Mouse (Mus musculus): ENCODE results near the gene Lypd6. TPM values are rescaled to one million over a fixed set of nuclear protein-coding genes. Genes with fewer than 3 reads are reported as not detected.

The Lypd6 gene
- polyA plus RNA-seq (2015; fragmentation: Nextera tagmentation; extraction: Ambion mirVana), result 0.13 and 0.28 TPM in 2 replicates

- ATAC-seq (peak; percentile 80), DNase-seq (peak; percentile 42)
- under 1% methylated on average over 75 of the region's 76 CpGs for WGBS (ENCODE audit: insufficient replicate concordance)
- TF ChIP-seq EP300 (IDR thresholded peaks at IDR 0.05; ENCODE audit: low read depth), result no peak
- no peak for TF ChIP-seq CTCF (IDR thresholded peaks at IDR 0.05; ENCODE audit: low read depth)
- no peaks in the 10 kb centered on the region for H3K9me3 ChIP-seq (ENCODE audit: low read length)
- no peak within 1 kb of the TSS for H3K27ac ChIP-seq (ENCODE audit: low read depth)
- H3K9ac ChIP-seq (replicated peaks), result no peak within 1 kb of the TSS
- no peaks in the 10 kb centered on the region for H3K36me3 ChIP-seq (replicated peaks; ENCODE audit: insufficient read depth, low read length)
- no peaks in the 10 kb centered on the region; the same call in 1 of the 2 replicates for H3K4me1 ChIP-seq (ENCODE audit: insufficient read depth)
- H3K4me2 ChIP-seq (ENCODE audit: low read depth, low read length), result peak within 1 kb of the TSS; percentile 83
- peak within 1 kb of the TSS; percentile 53 for H3K4me3 ChIP-seq (ENCODE audit: low read depth, low read length)
- peaks cover 27% of the 10 kb centered on the region for H3K27me3 ChIP-seq (ENCODE audit: insufficient read depth, low read length)
Measured at GRCm38 (mm10) chr2:50066246-50066967, at the start of gene Lypd6. Gene Lypd6, plus strand, starts transcription at chr2:50066429.

GRCm38 (mm10) chr2:50019477-50019876 is 46.8 kb upstream of the Lypd6 start:
- TF ChIP-seq EP300 (IDR thresholded peaks at IDR 0.05; ENCODE audit: low read depth) (no peak), CTCF (IDR thresholded peaks at IDR 0.05; ENCODE audit: low read depth) (no peak)
- H3K4me2 ChIP-seq (ENCODE audit: low read depth, low read length), result no peak overlapping the region
- no peaks in the 10 kb centered on the region for H3K27me3 ChIP-seq (ENCODE audit: insufficient read depth, low read length)
- H3K4me3 ChIP-seq (ENCODE audit: low read depth, low read length), result no peak overlapping the region
- ATAC-seq (no peak), DNase-seq (no peak)
- H3K9ac ChIP-seq (replicated peaks), result no peak overlapping the region
- H3K9me3 ChIP-seq (ENCODE audit: low read length), result no peaks in the 10 kb centered on the region
- H3K4me1 ChIP-seq (ENCODE audit: insufficient read depth), result no peaks in the 10 kb centered on the region
- H3K36me3 ChIP-seq (replicated peaks; ENCODE audit: insufficient read depth, low read length), result no peaks in the 10 kb centered on the region
- H3K27ac ChIP-seq (ENCODE audit: low read depth), result no peak overlapping the region
- WGBS (ENCODE audit: insufficient replicate concordance), result 75% methylated on average over 1 of the region's 1 CpGs

DNA sequence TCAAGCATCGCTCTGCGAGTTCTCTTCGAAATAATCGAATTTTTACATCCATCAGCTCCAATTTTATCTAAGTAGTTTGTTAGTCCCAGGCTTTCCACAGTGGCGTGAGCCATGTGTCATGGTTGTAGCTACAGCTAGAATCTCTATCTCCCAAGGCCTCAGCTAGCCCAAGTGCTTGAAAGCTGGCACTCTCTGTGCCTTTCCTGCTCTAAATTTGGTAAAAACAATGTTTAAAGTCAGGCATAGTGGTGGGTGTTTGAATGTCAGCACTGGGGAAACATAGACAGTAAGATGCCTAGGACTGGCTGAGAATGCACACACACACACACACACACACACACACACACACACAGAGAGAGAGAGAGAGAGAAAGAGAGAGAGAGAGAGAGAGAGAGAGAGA is 40.7 kb upstream of the Lypd6 start:
- no peaks in the 10 kb centered on the region for H3K4me1 ChIP-seq (ENCODE audit: insufficient read depth)
- no peak overlapping the region for H3K4me3 ChIP-seq (ENCODE audit: low read depth, low read length)
- DNase-seq (no peak), ATAC-seq (no peak)
- 76% methylated on average over 5 of the region's 5 CpGs for WGBS (ENCODE audit: insufficient replicate concordance)
- no peak for TF ChIP-seq CTCF (IDR thresholded peaks at IDR 0.05; ENCODE audit: low read depth)
- no peak for TF ChIP-seq EP300 (IDR thresholded peaks at IDR 0.05; ENCODE audit: low read depth)
- H3K27ac ChIP-seq (ENCODE audit: low read depth), result no peak overlapping the region
- no peak overlapping the region for H3K4me2 ChIP-seq (ENCODE audit: low read depth, low read length)
- H3K9me3 ChIP-seq (ENCODE audit: low read length), result no peaks in the 10 kb centered on the region
- no peaks in the 10 kb centered on the region for H3K36me3 ChIP-seq (replicated peaks; ENCODE audit: insufficient read depth, low read length)
- no peak overlapping the region for H3K9ac ChIP-seq (replicated peaks)
- no peaks in the 10 kb centered on the region for H3K27me3 ChIP-seq (ENCODE audit: insufficient read depth, low read length)

- no peak overlapping the region for H3K4me2 ChIP-seq (ENCODE audit: low read depth, low read length)
- DNase-seq (no peak), ATAC-seq (no peak)
- H3K4me3 ChIP-seq (ENCODE audit: low read depth, low read length), result no peak overlapping the region
- H3K27me3 ChIP-seq (ENCODE audit: insufficient read depth, low read length), result no peaks in the 10 kb centered on the region
- H3K36me3 ChIP-seq (replicated peaks; ENCODE audit: insufficient read depth, low read length), result no peaks in the 10 kb centered on the region
- no peak overlapping the region for H3K27ac ChIP-seq (ENCODE audit: low read depth)
- H3K9ac ChIP-seq (replicated peaks), result no peak overlapping the region
- no peak for TF ChIP-seq CTCF (IDR thresholded peaks at IDR 0.05; ENCODE audit: low read depth)
- no peak for TF ChIP-seq EP300 (IDR thresholded peaks at IDR 0.05; ENCODE audit: low read depth)
- no peaks in the 10 kb centered on the region for H3K9me3 ChIP-seq (ENCODE audit: low read length)
- 66% methylated on average over 8 of the region's 8 CpGs for WGBS (ENCODE audit: insufficient replicate concordance)
- H3K4me1 ChIP-seq (ENCODE audit: insufficient read depth), result no peaks in the 10 kb centered on the region
Measured at GRCm38 (mm10) chr2:50028930-50029329, 37.3 kb upstream of the Lypd6 start.

- no peaks in the 10 kb centered on the region for H3K27me3 ChIP-seq (ENCODE audit: insufficient read depth, low read length)
- WGBS (ENCODE audit: insufficient replicate concordance), result 69% methylated on average over 7 of the region's 7 CpGs
- no peak overlapping the region for H3K27ac ChIP-seq (ENCODE audit: low read depth)
- no peak for ATAC-seq
- DNase-seq, result no peak
- H3K4me2 ChIP-seq (ENCODE audit: low read depth, low read length), result no peak overlapping the region
- no peaks in the 10 kb centered on the region for H3K36me3 ChIP-seq (replicated peaks; ENCODE audit: insufficient read depth, low read length)
- TF ChIP-seq CTCF (IDR thresholded peaks at IDR 0.05; ENCODE audit: low read depth) (no peak), EP300 (IDR thresholded peaks at IDR 0.05; ENCODE audit: low read depth) (no peak)
- no peak overlapping the region for H3K4me3 ChIP-seq (ENCODE audit: low read depth, low read length)
- no peak overlapping the region for H3K9ac ChIP-seq (replicated peaks)
- no peaks in the 10 kb centered on the region for H3K9me3 ChIP-seq (ENCODE audit: low read length)
- no peaks in the 10 kb centered on the region for H3K4me1 ChIP-seq (ENCODE audit: insufficient read depth)
Measured at GRCm38 (mm10) chr2:50044170-50044870, 21.9 kb upstream of the Lypd6 start.

DNA sequence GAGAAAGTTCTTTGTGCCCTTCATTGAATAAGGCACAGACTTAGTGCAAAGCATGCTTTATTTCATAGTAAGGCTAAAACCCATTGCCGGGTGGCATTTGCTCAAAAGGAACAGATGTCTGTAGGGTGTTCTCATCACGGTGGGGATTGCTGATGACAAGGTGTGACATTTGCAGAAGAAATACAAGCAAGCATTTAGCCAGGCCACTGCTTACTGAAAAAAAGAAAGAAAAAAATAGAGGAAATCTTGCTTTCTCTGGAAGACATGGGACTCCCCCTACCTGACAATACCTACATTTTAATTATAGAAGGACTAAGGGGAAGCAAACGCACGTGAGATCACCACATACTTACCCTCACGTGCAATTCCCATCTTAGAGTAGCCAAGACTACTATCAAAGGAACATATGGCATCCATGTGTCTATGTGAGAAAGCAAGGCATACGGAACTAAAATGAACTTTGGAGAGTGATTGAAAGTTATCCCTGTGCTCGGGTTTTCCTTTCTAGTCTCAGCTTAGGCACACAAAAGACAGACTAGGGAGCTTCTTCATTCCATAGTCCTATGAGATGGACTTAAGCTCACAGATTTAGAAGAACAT is 21.3 kb upstream of the Lypd6 start:
- Histone ChIP-seq H3K4me3 (ENCODE audit: low read depth, low read length) (no peak overlapping the region), H3K4me1 (ENCODE audit: insufficient read depth) (no peaks in the 10 kb centered on the region), H3K27ac (ENCODE audit: low read depth) (no peak overlapping the region), H3K9ac (replicated peaks) (no peak overlapping the region), H3K27me3 (ENCODE audit: insufficient read depth, low read length) (no peaks in the 10 kb centered on the region), H3K4me2 (ENCODE audit: low read depth, low read length) (no peak overlapping the region), H3K9me3 (ENCODE audit: low read length) (no peaks in the 10 kb centered on the region), H3K36me3 (replicated peaks; ENCODE audit: insufficient read depth, low read length) (no peaks in the 10 kb centered on the region)
- ATAC-seq (no peak), DNase-seq (no peak)
- 75% methylated on average over 7 of the region's 7 CpGs for WGBS (ENCODE audit: insufficient replicate concordance)
- no peak for TF ChIP-seq CTCF (IDR thresholded peaks at IDR 0.05; ENCODE audit: low read depth)
- no peak for TF ChIP-seq EP300 (IDR thresholded peaks at IDR 0.05; ENCODE audit: low read depth)

Measured in liver, postnatal 0 days (tissue).